Mouse (Mus musculus) liver, postnatal 0 days (tissue): ENCODE measurements around the gene Apof.

Experiments
- CTCF ChIP-seq: sonication (generic); IDR thresholded peaks from 2 replicates; pipeline ENCODE4 v1.5.1; 2016; ENCODE audit warnings: antibody characterized with exemption, low read depth
- EP300 ChIP-seq: IDR thresholded peaks from 2 replicates; pipeline ENCODE4 v1.6.1; 2016; ENCODE audit warnings: antibody characterized with exemption, low read depth, mild to moderate bottlenecking

GRCm38 (mm10) chr10:128298243-128298642, 29.8 kb downstream of the Apof start:
- TF ChIP-seq EP300 (no peak), CTCF (no peak)
